21 mouse cellular contexts compared by ENCODE assay signal in genomic region chr14:25168310-25168709, GRCm38 (mm10).
A peak's percentile ranks its signal among the peaks of the same experiment; 100 is the strongest.
DNase-seq lines count a peak whose midpoint lies in the region; ATAC-seq lines count a peak whose summit lies in the region.
"Had no signal": no experiment of that assay in that cellular context is flagged by ENCODE, and none has a peak within 500 bp of the region (broad histone marks: within the 10 kb centered on the region; RNA-seq: fewer than 3 reads in every experiment).

No protein-coding gene starts in this region.

- H3K4me3 ChIP-seq in heart, embryonic 14.5 days (ENCODE audit: control insufficient read depth in 1 of 2, insufficient read depth in 1 of 2, low read depth in 1 of 2, low read length in 2 of 2): no peak overlapping the region
- no peak overlapping the region for H3K4me3 ChIP-seq in embryonic facial prominence, embryonic 10.5 days
- H3K4me3 ChIP-seq: embryonic facial prominence, embryonic 12.5 days; kidney, embryonic 15.5 days; left cerebral cortex, adult 2 months; limb, embryonic 15.5 days had no signal

- peak overlapping the region; percentile 59 to 79 for H3K27ac ChIP-seq in heart, embryonic 14.5 days (replicated peaks in 1 of 2; ENCODE audit: control insufficient read depth in 1 of 2, insufficient read depth in 1 of 2, low read depth in 2 of 2, low read length in 2 of 2)
- peak overlapping the region; percentile 35; the same call in 1 of the 2 replicates for H3K27ac ChIP-seq in embryonic facial prominence, embryonic 10.5 days (replicated peaks)
- H3K27ac ChIP-seq: embryonic facial prominence, embryonic 12.5 days; hindbrain, postnatal 0 days; kidney, embryonic 15.5 days; left cerebral cortex, adult 2 months; limb, embryonic 15.5 days; liver, embryonic 14.5 days had no signal

- H3K36me3 ChIP-seq in heart, embryonic 14.5 days (ENCODE audit: control insufficient read depth, insufficient read depth, low read length): no peaks in the 10 kb centered on the region
- no peaks in the 10 kb centered on the region for H3K36me3 ChIP-seq in embryonic facial prominence, embryonic 10.5 days (replicated peaks)
- H3K36me3 ChIP-seq: embryonic facial prominence, embryonic 12.5 days; kidney, embryonic 15.5 days; limb, embryonic 15.5 days had no signal

- no peaks in the 10 kb centered on the region for H3K9me3 ChIP-seq in heart, embryonic 14.5 days (ENCODE audit: control insufficient read depth, low read length)
- no peaks in the 10 kb centered on the region for H3K9me3 ChIP-seq in embryonic facial prominence, embryonic 10.5 days
- H3K9me3 ChIP-seq: embryonic facial prominence, embryonic 12.5 days; kidney, embryonic 15.5 days; limb, embryonic 15.5 days had no signal

- H3K9ac ChIP-seq in heart, embryonic 14.5 days (ENCODE audit: low read length): 0 out of 2 replicates have a peak overlapping the region, but pooled peaks have one; percentile 23
- H3K9ac ChIP-seq: embryonic facial prominence, embryonic 12.5 days; forebrain, postnatal 0 days; kidney, embryonic 15.5 days; limb, embryonic 15.5 days; liver, embryonic 14.5 days; lung, embryonic 14.5 days had no signal

- no peak for ATAC-seq in heart, embryonic 14.5 days (ENCODE audit: insufficient number of reproducible peaks, insufficient read depth, low FRiP score, low read depth)
- ATAC-seq: forebrain, postnatal 0 days; hindbrain, postnatal 0 days had no signal

- H3K27me3 ChIP-seq in heart, embryonic 14.5 days (ENCODE audit: control insufficient read depth, insufficient read depth, low read length): no peaks in the 10 kb centered on the region
- H3K27me3 ChIP-seq in embryonic facial prominence, embryonic 10.5 days (replicated peaks; ENCODE audit: low read depth, poor library complexity, severe bottlenecking): no peaks in the 10 kb centered on the region
- H3K27me3 ChIP-seq: embryonic facial prominence, embryonic 12.5 days; kidney, embryonic 15.5 days; limb, embryonic 15.5 days had no signal

- H3K4me1 ChIP-seq in heart, embryonic 14.5 days (ENCODE audit: control insufficient read depth in 2 of 2, insufficient read depth in 2 of 2, low read length in 2 of 2): peaks cover 18 to 21% of the 10 kb centered on the region in 2 experiments
- H3K4me1 ChIP-seq in embryonic facial prominence, embryonic 10.5 days: peaks cover 21% of the 10 kb centered on the region

- no peak for DNase-seq in heart, postnatal 14 days
- peak; percentile 39 to 75 for DNase-seq in layer of hippocampus, adult 18-20 months (ENCODE audit: low spot score in 2 of 2)
- DNase-seq in layer of hippocampus, postnatal 10 days (ENCODE audit: low spot score in 2 of 2): no peak
- no peak for DNase-seq in embryonic facial prominence, embryonic 10.5 days (ENCODE audit: low spot score)
- peak; percentile 47 to 62 for DNase-seq in layer of hippocampus, postnatal 36 days
- DNase-seq in urinary bladder, postnatal 36 days (ENCODE audit: low spot score in 2 of 2): no peak
- DNase-seq: adrenal gland, adult 2 months; cerebellum, adult 11-12 months; forebrain, postnatal 0 days; midbrain, embryonic 14.5 days; right cerebral cortex, postnatal 14 days; spleen, adult 18-20 months; thymus, postnatal 14 days had no signal

- intact Hi-C loops in heart, postnatal 14 days (cut with DNase I): no loop called here

- 46% methylated on average over 5 of the region's 5 CpGs for WGBS in heart, embryonic 14.5 days
- WGBS in embryonic facial prominence, embryonic 10.5 days: 69% methylated on average over 5 of the region's 5 CpGs

- H3K4me2 ChIP-seq in heart, embryonic 14.5 days (ENCODE audit: low read length): no peak overlapping the region
- H3K4me2 ChIP-seq: embryonic facial prominence, embryonic 12.5 days; kidney, embryonic 15.5 days; limb, embryonic 15.5 days; lung, embryonic 14.5 days had no signal

Comparison
In these comparisons a context has a peak if more than half of its experiments do, and no peak if none do; other contexts are left out.
1. DNase-seq: peak in layer of hippocampus, adult 18-20 months (2 of 2) and layer of hippocampus, postnatal 36 days (2 of 2); none in heart, postnatal 14 days (0 of 2), layer of hippocampus, postnatal 10 days (0 of 2), embryonic facial prominence, embryonic 10.5 days (single experiment) and urinary bladder, postnatal 36 days (0 of 2).